Mouse (Mus musculus) embryonic fibroblast, embryonic 13.5 days (primary cell): ENCODE measurements around the gene Cnppd1.

ENCODE experiments used
- CTCF ChIP-seq: IDR thresholded peaks from 2 replicates; pipeline ENCODE4 v1.5.1; 2011; ENCODE audit warnings: mild to moderate bottlenecking, control low read depth, low read length, moderate library complexity, borderline replicate concordance; ENCODE audit not compliant: insufficient read depth
- POLR2A ChIP-seq: IDR thresholded peaks from 2 replicates; pipeline ENCODE4 v1.6.1; 2011; ENCODE audit warnings: low read depth, mild to moderate bottlenecking, control low read depth, low read length, moderate library complexity

DNA sequence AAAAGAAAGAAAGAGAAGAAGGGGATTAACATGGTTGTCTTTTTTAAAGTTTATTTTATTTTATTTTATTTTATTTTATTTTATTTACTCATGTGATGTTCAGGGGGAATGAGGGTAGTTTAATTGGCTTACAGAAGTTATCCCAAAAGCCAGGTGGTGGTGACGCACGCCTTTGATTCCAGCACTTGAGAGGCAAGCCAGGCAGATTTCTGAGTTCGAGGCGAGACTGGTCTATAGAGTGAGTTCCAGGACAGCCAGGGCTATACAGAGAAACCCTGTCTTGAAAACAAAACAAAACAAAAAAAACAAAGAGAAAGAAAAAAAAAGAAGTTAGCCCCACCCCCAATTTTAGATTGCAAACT, 17.7 kb upstream of the Cnppd1 start:
- TF ChIP-seq CTCF, result no peak
- no peak for TF ChIP-seq POLR2A
